Mouse (Mus musculus): Measurements from ENCODE around the gene Arhgef10l.

Arhgef10l gene

GRCm38 (mm10) chr4:140665760-140666159 lies at the start of gene Arhgef10l:
Gene Arhgef10l, minus strand, starts transcription at chr4:140666012.
- peak; percentile 31; the same call in 1 of the 2 replicates for ATAC-seq (ENCODE audit: insufficient number of reproducible peaks, low FRiP score, low TSS enrichment)

- ATAC-seq (ENCODE audit: insufficient number of reproducible peaks, low FRiP score, low TSS enrichment) = no peak
Measured at GRCm38 (mm10) chr4:140714586-140714985, 48.8 kb upstream of the Arhgef10l start.

GRCm38 (mm10) chr4:140713480-140714365 lies 47.9 kb upstream of the Arhgef10l start:
- peak; percentile 97 for ATAC-seq (ENCODE audit: insufficient number of reproducible peaks, low FRiP score, low TSS enrichment)

DNA sequence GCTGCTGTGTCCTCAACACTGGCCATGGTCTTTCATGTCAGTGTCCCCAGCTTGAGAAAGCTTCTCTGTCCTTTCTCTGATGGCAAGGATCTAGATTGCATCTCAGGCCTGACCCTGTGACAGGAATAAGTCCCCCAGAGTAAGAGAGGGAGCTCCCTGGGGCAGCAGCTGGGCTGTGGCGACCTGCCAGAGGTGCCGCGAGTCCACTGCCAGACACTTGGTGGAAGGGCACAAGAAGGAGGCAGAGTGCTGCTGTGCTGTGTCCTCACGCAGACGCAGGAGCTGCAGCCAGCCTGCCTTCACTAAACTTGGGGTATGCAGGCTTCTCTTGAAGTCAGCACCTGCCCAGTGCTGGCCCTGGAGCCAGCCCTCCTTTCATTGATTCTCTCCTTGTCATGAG lies 45.5 kb upstream of the Arhgef10l start:
- ATAC-seq (ENCODE audit: insufficient number of reproducible peaks, low FRiP score, low TSS enrichment) = no peak

DNA sequence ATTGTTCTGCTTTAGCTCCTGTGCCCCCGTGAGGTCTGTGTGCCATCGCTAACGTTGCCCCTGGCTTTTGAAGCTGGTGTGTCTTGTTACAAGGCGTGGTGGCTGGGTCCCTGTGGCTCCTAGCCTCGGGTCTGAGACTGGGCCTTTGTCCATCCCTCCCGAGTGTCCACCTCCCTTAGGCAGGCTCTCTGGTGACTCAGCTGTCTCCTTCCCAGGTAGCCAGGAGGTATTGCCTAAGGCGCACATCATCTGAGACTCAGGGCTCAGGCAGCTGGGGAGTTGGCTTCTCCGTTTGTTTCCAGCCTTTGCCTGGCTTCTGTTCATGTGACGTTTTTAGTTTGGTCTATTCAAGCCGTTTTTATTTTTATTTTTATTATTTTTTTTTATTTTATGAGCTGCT lies 45.0 kb upstream of the Arhgef10l start:
- no peak for ATAC-seq (ENCODE audit: insufficient number of reproducible peaks, low FRiP score, low TSS enrichment)

DNA sequence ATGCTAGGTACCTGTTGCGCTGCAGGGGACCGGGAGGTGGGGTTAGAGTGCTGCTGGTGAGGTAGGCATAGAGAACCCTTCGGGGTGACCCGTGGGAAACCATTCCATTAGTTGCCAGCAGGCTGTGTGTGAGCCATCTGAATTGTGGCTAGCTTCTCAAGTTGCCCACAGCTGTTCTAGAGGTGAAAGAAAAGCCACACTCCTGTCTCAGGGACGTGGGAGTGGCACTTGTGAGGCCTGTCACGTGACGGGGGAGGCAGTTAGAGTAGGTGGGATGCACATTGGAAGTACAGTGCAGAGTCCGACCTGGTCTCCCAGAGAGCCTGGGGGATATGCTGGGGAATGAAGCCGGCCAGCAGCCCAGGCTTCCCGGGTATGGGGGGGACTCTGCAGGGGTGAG lies 43.8 kb upstream of the Arhgef10l start:
- no peak for ATAC-seq (ENCODE audit: insufficient number of reproducible peaks, low FRiP score, low TSS enrichment)

DNA sequence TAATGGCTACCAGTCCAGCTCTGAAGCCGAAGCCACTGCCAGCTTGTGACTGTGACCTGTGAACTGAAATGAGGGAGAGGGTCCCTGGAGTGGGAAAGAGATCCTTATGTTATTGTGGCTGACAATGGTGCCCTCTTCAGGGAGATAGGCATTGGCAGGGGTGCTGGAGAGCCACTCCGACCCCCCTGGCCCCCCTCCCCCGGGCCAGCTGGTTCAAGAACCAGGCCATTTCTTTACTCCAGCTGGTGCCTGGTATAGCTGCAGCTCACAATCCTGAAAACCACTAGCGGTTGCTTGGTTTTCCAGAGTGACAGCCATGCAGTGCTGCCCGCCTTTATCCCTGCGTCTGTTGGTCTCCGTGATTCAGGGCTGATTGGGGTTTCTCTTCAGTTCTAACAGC lies 43.3 kb upstream of the Arhgef10l start:
- ATAC-seq (ENCODE audit: insufficient number of reproducible peaks, low FRiP score, low TSS enrichment) = no peak

GRCm38 (mm10) chr4:140708297-140708927 lies 42.6 kb upstream of the Arhgef10l start:
- ATAC-seq (ENCODE audit: insufficient number of reproducible peaks, low FRiP score, low TSS enrichment) = no peak

GRCm38 (mm10) chr4:140707615-140708014 lies 41.8 kb upstream of the Arhgef10l start:
- ATAC-seq (ENCODE audit: insufficient number of reproducible peaks, low FRiP score, low TSS enrichment) = no peak

- no peak for ATAC-seq (ENCODE audit: insufficient number of reproducible peaks, low FRiP score, low TSS enrichment)
Measured at GRCm38 (mm10) chr4:140704166-140704565, 38.4 kb upstream of the Arhgef10l start.

DNA sequence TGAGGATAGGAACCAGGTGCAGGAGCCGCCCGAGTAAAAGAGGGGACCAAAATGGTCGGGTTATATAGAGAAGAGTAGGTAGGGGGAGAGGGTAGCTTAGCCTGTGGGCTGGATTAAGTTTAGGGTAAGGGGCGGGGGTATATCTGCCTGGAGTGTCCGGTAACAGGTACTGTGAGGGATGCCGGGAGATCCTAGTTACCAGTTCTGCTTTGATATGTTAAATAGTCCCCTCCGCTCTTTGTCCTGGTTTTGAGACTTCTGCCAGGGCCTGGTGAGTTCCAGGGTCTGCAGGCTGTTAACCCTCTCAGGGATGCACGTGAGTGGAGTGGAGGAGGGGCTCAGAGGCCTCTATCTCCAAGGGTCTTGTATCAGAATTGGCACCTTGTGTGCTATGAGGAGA lies 37.8 kb upstream of the Arhgef10l start:
- no peak for ATAC-seq (ENCODE audit: insufficient number of reproducible peaks, low FRiP score, low TSS enrichment)

DNA sequence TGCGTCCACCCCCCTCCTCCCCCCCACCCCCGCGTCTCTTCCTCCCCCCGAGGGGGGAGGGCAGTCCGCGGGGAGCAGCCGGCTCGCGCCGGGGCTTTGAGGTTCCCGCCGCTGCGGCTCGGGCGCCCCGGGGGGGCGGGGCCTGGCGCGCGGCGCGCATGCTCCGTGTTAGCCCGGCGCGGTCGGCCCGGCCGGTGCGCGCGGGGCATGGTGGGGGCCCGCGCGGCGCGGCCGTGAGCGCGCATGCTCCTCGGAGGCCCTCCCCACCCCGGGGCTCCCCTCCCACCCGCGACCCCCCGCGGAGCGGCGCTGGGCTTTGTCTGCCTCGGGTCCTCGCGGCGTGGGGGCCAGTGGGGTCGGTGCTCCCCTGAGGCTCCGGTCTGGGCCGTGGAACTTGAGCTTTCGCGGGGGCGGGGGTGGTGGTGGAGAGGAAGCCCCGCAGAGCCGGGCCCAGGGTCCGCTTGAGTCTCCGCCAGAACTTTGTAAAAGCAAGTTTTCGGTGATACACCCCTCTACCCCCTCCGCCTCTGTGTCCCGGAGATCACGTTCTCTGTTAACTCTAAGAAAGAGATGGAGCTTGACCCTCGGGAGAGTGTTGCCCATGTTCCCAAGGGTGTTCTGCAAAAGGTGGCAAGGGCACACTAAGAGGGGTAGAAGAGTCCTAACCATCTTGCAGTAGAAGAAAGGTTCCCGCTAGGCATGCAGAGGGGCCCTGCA lies 37.0 kb upstream of the Arhgef10l start:
- ATAC-seq (ENCODE audit: insufficient number of reproducible peaks, low FRiP score, low TSS enrichment) = 0 out of 2 replicates have a peak, but pooled peaks have one; percentile 33

DNA sequence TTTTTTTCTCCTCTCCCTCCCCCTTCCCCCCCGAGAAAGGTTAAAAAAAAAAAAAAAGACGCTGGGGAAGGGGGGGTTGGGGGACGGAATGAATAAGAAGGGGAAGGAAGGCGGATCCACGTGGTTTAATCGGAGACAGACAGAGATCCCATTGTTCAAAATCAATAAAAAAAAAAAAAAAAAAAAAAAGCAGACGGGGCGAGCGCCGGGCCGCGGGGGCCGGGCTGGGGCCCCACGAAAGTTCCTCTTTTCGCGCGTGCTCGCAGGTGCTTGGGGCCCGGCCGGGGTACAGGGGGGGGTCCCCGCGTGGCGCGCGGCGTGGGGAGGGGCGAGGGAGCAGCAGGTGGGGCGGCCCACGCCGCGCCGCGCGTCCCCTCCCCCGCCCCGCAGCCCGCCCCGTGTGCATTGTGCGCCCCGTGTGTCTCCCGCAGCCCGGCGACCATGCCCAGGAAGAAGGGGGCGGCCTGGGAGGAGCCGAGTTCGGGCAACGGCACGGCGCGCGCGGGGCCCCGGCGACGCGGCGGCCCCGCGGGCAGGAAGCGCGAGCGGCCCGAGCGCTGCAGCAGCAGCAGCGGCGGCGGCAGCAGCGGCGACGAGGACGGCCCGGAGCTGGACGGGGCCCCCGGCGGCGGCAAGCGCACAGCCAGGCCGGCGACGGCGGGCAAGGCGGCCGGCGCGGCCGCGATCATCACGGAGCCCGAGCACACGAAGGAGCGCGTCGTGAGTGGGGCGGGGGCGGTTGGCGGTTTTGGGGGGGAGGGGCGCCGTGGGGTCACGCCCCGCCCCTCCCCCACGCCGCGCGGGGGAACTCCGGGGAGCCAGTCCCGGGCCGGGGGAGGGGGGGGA lies 36.1 kb upstream of the Arhgef10l start:
- ATAC-seq (ENCODE audit: insufficient number of reproducible peaks, low FRiP score, low TSS enrichment) = no peak

- peak; percentile 67; the same call in 1 of the 2 replicates for ATAC-seq (ENCODE audit: insufficient number of reproducible peaks, low FRiP score, low TSS enrichment)
Measured at GRCm38 (mm10) chr4:140701049-140701715, 35.4 kb upstream of the Arhgef10l start.

- no peak for ATAC-seq (ENCODE audit: insufficient number of reproducible peaks, low FRiP score, low TSS enrichment)
Measured at GRCm38 (mm10) chr4:140700269-140701018, 34.6 kb upstream of the Arhgef10l start, which contains the start of gene Rcc2. Gene Rcc2, plus strand, starts transcription at chr4:140700541.

DNA sequence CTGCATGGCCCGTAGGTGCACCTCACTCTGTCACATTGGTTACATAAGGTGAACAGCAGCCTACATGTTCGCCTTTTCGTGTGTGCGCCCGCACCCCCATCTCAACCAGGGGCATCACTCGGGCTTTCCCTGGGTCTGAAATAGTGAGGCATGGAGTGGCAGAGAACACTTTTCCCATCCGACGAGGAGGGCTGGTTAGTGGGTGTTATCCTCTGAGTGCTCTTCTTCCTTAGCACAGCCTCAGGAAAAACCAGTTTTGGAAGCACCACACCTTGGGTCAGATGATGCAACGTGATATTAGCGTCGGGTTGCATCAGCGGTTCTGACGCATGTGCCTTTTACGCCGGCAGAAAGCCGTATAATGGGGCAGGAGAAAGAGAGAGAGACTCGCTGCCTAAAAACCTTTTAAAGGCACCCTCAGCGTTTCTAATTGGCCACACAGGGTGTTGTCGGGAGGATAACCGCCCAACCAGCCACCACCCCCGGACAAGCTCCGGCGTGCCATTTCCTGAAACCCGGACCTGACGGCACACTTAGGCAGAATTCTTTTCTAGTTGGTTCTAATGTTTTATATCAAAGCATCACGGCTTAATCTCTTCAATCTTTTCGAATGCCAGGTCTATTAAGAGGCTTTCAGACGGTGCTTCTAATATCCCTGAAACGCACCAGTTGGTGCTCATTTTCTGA lies 33.8 kb upstream of the Arhgef10l start:
- ATAC-seq (ENCODE audit: insufficient number of reproducible peaks, low FRiP score, low TSS enrichment) = peak; percentile 49; the same call in 1 of the 2 replicates

DNA sequence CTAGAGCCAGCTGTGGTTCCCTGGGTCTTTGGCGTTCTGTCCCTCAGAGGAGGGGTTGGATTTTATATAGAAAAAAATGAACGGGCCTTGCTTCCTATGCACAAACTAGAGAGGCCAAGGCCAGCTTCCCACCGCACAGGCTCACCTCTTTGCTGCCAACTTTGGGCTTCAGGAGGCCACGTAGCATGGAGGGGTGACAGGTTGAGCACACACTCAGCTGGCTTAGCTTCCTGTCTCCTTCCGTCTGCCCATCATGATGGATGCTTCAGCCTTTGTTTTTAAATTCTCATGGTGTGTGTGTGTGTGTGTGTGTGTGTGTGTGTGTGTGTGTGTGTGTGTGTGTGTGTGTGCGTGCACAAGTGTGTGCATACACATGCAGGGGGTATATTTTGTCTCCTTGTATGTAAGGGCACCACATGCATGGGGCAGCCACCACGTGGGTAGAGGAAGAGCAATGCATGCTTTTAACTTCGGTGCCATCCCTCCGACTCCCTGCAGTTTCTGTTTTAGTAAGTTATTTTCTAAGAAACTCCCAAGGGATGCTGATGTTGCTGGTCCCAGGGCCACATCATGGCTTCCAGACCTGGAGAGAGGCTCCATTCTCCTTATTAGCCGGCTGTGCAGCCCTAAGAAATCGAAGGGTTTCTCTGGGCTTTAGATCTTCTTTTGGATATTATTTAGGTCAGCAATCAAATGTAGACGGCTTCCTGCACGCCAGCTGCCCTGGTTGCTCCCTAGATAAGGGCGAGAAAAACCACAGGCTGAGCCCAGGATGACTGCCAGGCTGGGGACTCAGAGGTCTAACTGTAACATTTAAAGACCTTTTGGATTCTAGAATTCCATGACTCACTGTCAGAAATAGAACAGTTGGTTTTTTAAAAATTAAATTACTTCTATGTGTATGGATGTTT lies 30.1 kb upstream of the Arhgef10l start:
- no peak for ATAC-seq (ENCODE audit: insufficient number of reproducible peaks, low FRiP score, low TSS enrichment)

Measured in cerebellum, adult (tissue).